Mouse (Mus musculus): ENCODE data around the gene Klk1.

DNA sequence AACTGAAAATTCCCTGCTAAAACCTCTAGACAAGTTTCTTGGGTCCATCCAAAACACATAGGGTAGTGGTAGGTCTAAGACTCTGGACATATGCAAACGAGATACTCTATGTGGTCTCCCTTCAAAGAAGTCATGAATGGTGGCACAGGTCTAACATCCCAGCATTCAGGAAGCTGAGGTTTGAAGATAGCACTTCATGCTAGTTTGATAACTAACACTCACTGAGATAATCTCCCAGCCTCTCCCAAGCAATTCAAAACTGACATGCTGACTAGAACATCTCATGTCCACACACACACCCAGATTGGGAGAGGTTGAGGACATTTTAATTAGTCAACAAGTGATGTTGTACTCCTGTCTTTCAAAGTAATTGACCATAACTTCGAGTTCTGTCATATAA, 14.8 kb downstream of the Klk1 start:
- TF ChIP-seq CTCF (conservative IDR thresholded peaks at IDR 0.05; ENCODE audit: low read length) (no peak), POU5F1 (IDR thresholded peaks at IDR 0.05; ENCODE audit: borderline replicate concordance, low read length) (no peak)
